Mouse (Mus musculus): ENCODE results near the gene Itga5. TPM values are rescaled to one million over a fixed set of nuclear protein-coding genes. Genes with fewer than 3 reads are reported as not detected.

The Itga5 gene
- total RNA-seq, 2 experiments from 2014 or later = 7.4 to 7.6 TPM

GRCm38 (mm10) chr15:103315011-103315502 is 51.5 kb downstream of the Itga5 start:
- intact Hi-C loops (cut with DNase I) = no loop called here
- peak; percentile 84 for DNase-seq

- intact Hi-C loops (cut with DNase I) = no loop called here
- no peak for DNase-seq
These were observed 52.4 kb downstream of the Itga5 start for GRCm38 (mm10) chr15:103314181-103314580.

- DNase-seq = peak; percentile 56
- intact Hi-C loops (cut with DNase I) = no loop called here
These were observed 53.0 kb downstream of the Itga5 start for GRCm38 (mm10) chr15:103313495-103314095.

GRCm38 (mm10) chr15:103310365-103310910 is 56.1 kb downstream of the Itga5 start, which contains the start of gene Gpr84:
Gene Gpr84, minus strand, starts transcription at chr15:103310612.
- DNase-seq = no peak
- intact Hi-C loops (cut with DNase I) = no loop called here

DNA sequence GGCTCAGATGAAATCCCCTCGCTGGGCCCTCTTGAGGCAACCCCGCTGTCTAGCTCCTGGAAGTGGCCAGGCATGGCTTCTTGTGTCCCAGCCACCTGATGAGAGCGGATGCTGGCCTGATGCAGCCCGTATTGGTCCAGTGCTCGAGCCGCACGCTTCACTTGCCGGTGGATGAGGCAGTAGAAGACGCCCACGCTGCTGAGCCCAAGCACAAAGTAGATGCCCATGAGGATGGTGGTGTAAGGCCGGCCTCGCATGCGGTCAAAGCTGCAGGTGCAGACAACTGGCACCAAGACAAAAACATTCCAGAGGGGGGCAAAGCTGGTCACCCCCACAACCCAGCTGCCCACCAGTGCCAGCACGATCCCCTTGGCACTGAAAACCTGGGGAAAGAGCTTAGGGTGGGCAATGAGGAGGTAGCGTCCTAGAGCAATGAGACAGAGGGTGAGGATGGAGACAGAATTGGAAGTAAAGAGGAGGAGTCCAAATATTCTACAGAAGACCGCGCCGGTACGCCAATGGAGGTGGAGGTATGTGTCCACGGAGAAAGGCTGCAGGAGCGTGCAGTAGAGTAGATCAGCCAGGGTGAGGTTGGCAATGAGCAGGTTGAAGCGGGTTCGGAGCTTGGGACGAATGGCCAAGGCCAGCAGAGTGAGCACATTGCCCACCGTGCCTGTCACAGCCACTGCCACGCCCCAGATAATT is 57.5 kb downstream of the Itga5 start:
- DNase-seq = no peak
- intact Hi-C loops (cut with DNase I) = loop anchor here (5.0 kb wide), 3 partner anchors 112 to 317 kb away; partner anchors contain the start of gene Hoxc8

DNA sequence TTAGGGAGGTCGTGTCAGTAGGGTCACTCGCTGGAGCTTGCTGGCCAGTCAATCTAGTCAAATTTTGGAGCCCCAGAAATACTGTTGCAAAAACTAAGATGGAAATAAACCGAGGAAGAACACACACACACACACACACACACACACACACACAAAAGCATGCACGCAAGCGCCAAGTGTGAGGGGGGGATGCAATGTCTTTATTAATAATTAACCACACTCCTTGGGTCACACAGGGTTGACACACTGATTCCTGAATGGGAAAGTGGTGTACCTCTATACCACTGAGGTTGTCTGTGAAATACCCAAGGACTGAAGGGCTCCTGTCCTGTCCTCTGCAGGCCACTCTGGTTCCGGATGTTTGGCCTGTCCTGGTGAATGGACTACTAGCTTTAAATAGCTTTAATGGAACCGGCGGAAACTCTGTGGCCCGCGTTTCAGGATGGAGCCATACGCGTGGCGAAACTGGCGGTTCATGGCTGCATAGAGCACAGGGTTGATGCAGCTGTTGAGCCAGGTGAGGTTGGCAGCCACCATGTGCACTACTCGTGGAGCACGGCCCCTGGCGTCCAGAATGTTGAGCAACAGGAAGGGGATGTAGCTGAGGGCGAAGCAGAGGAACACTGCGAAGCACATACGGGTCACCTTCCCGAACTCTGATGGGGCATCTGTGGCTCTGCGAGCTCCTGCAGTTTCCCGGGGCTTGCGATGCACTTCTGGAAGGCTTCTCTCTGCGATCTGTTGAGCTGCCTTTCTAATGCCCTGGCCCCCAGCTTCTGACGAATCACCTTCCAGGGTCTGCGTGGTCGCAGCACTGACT is 58.3 kb downstream of the Itga5 start:
- intact Hi-C loops (cut with DNase I) = loop anchor here (5.0 kb wide), 3 partner anchors 111 to 316 kb away; partner anchors contain the start of gene Hoxc8
- no peak for DNase-seq

DNA sequence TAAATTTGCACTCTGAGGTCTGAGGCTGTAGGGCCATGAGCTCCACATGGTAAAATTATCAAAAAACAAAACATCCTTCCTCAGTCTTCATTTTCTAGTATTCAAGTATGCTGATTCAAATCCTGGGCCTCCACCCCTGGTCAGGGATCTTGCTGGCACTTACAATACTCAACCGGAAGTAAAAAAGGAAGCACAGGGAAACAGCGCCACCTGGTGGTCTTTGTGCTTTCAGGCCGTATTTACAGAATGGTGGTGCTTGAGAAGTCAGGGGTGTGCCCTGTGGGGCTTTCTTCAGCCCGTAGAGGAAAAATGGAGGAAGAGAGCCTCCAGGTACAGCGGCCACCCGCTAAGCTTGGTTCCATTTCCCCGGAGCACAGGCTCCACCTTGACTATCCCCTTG is 59.4 kb downstream of the Itga5 start:
- DNase-seq = peak; percentile 94
- intact Hi-C loops (cut with DNase I) = loop anchor here (2.0 to 5.0 kb wide), 4 partner anchors 66 to 315 kb away; partner anchors contain the start of genes Hnrnpa1 and Hoxc8

DNA sequence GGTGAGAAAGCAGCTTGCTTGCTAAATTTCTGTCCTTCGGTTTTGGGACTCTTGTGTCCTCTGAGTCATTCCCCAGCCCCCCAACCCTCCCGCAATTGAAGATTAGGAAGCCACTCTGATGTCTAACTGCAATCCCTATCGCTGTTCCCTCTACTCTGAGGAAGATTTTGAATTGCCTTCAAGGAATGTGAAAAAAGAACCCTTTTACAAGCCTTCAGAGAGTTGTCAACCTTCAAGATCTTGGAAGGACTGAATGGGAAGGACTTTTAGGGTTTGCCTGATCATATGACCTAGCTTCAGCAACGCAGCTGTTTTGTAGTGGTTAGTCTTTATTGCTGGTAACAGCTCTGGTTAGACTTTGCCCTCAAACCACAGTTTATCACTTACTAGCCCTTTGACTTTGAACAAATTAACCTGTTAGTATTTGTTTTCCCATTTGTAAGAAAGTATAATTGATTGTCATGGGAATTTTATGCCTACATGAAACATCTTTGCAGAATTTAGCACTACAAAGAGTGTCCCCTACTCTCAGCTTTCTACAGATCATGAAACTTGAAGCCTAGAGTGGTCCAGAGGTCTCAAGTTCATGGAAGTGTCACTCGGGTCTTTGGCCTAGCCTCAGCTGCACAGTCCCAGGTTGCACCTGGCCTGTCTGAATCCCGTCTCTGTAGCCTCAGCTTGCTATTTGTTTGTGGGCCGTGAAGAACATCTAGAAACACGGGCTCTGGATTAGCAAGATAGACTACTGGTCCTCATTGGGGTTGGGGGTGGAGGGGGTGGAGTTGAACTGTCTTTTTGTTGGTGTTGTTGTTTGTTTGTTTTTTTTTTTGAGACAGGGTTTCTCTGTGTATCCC is 60.5 kb downstream of the Itga5 start:
- intact Hi-C loops (cut with DNase I) = loop anchor here (2.0 to 5.0 kb wide), 4 partner anchors 65 to 314 kb away; partner anchors contain the start of genes Hnrnpa1 and Hoxc8
- DNase-seq = no peak

DNA sequence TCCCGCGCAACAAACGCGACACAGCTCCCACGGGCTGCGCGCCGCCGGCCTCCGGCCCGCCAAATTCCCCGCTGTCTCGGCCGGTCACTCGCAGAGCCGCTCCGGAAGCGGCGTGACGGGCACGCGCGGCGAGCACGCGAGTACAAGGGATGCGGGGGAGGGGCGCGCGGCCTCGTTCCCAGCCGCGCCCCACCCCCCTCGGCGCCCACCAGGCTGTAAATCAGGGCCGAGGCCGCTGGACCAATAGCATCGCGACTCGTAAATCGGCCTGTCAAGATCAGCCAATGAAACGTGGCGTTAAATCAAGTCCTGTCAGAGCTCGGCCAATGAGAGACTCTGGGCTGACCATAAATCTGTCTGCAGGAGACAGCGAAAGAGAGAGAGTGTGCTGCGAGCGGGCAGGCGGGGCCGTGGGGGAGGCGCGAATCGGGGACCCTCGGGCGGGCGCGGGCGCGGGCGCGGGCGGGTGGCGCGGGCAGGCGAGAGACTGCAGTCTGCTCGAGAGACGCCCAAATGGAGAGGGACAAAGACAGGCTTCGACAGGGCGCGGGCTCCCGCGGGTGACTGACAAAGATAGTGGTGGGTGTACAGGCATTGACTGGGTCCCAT is 61.4 kb downstream of the Itga5 start:
- peak; percentile 99 for DNase-seq
- intact Hi-C loops (cut with DNase I) = loop anchor here (5.0 kb wide), 3 partner anchors 108 to 313 kb away; partner anchors contain the start of gene Hoxc8

GRCm38 (mm10) chr15:103304616-103304969 is 62.0 kb downstream of the Itga5 start:
- no peak for DNase-seq
- intact Hi-C loops (cut with DNase I) = no loop called here

DNA sequence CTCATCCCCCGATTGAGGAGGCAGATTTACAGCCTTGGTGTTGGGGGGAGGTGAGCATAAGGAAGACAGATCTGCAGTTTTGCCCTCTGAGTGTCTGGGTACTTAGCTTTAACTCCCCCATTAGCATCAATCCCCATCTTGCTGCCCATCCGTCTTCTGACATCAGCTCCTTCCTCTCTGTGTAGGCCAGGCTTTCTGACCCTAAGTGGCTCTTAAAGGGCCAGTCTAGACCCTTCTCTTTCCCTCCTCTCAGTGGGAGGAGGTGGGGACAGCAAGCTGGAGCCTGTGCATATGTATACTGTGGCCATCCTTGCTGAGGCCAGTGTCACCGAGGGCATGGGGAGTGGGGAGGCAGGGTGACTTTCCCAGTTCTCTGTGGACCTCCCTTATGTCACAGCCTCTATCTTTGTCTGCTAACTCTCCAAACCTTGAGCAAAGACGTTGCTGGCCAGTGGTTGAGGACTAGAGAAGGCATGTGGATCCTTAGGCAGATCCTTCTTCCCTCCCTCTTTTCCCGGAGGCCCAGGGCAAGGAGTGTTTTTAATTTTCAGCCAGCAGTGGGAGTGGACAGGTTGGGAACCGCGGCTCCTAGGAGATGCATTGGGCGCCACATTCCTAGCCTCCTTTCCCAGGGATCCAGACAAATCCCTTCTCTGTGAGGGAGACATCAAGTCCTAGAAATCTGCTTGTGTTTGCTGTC is 62.5 kb downstream of the Itga5 start:
- no peak for DNase-seq
- intact Hi-C loops (cut with DNase I) = no loop called here

GRCm38 (mm10) chr15:103302341-103303021 is 64.1 kb downstream of the Itga5 start:
- DNase-seq = no peak

GRCm38 (mm10) chr15:103301547-103302340 is 64.8 kb downstream of the Itga5 start:
- DNase-seq = no peak
- intact Hi-C loops (cut with DNase I) = no loop called here

More at GRCm38 (mm10) chr15:103302341-103303021, 64.1 kb downstream of the Itga5 start:
- intact Hi-C loops (cut with DNase I) = no loop called here

GRCm38 (mm10) chr15:103301046-103301445 is 65.5 kb downstream of the Itga5 start:
- intact Hi-C loops (cut with DNase I) = no loop called here

DNA sequence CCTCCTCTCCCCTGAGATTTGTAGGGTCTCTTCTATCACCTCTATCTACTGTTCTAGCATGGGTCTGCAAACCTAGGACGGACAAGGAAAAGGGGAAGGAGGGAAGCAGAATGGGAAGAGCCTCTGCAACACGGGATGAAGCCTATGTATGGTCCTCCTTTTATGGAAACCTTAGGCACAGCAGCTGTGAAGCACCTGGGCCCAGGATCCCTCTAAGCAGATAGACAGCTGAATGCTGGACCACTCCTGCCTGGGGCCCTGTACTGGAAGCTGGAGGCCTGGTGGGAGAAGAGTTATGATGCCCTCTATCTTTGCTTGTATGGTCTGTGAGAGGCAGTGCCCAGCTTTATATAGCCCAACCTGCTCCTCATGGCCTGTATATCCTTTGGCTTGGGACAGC is 66.0 kb downstream of the Itga5 start:
- no peak for DNase-seq
- intact Hi-C loops (cut with DNase I) = no loop called here

More at GRCm38 (mm10) chr15:103301046-103301445, 65.5 kb downstream of the Itga5 start:
- DNase-seq = no peak

GRCm38 (mm10) chr15:103300067-103300471 is 66.5 kb downstream of the Itga5 start:
- intact Hi-C loops (cut with DNase I) = no loop called here
- peak; percentile 70 for DNase-seq

DNA sequence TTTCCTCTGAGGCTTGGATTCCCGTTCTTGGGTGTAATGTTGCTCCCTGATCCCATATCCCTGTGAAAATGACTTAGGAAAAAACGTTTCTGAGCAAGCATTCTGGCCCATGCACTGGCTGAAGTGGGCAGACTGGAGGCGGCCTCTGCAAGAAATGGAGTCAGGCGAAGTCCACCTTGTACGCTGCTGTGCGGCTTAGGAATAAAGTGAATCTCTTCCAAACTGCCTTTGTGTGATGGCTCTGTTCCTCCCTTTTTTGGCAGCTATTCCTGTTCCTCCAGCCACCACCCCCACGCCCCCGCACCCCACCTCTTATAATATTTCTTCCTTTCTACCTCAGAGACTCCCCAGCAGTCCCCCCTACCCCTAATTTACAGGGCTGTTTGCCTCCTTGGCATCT is 66.9 kb downstream of the Itga5 start:
- intact Hi-C loops (cut with DNase I) = no loop called here
- DNase-seq = no peak

Data from left cerebral cortex, postnatal 4 days (tissue).